Mouse (Mus musculus): Measurements from ENCODE around the gene Aph1a.
"Not testable (repeated sequence)": the region's sequence is repeated elsewhere in the genome, so short reads cannot be mapped to it uniquely, and the experiment has no call there.

Aph1a gene

GRCm38 (mm10) chr3:95884400-95884799 lies 9.4 kb upstream of the Aph1a start:
- in situ Hi-C loops (cut with MboI; ENCODE audit: low sequenced_read_pairs), result no loop called here

GRCm38 (mm10) chr3:95887596-95887995 lies 6.2 kb upstream of the Aph1a start:
- in situ Hi-C loops (cut with MboI; ENCODE audit: low sequenced_read_pairs), result no loop called here

- in situ Hi-C loops (cut with MboI; ENCODE audit: low sequenced_read_pairs), result no loop called here
Measured at GRCm38 (mm10) chr3:95889664-95890063, 4.1 kb upstream of the Aph1a start.

GRCm38 (mm10) chr3:95891211-95892065 lies 2.3 kb upstream of the Aph1a start, which contains the start of gene BC028528:
Gene BC028528 (minus strand): TSS chr3:95892005.
- in situ Hi-C loops (cut with MboI; ENCODE audit: low sequenced_read_pairs), result no loop called here

- in situ Hi-C loops (cut with MboI; ENCODE audit: low sequenced_read_pairs), result no loop called here
Measured at GRCm38 (mm10) chr3:95892066-95893052, 1.4 kb upstream of the Aph1a start.

- in situ Hi-C loops (cut with MboI; ENCODE audit: low sequenced_read_pairs), result no loop called here
Measured at GRCm38 (mm10) chr3:95893126-95893525, 643 bp upstream of the Aph1a start.

GRCm38 (mm10) chr3:95894317-95895160 lies 770 bp downstream of the Aph1a start:
- in situ Hi-C loops (cut with MboI; ENCODE audit: low sequenced_read_pairs), result no loop called here

GRCm38 (mm10) chr3:95895501-95895900 lies 1.7 kb downstream of the Aph1a start:
- in situ Hi-C loops (cut with MboI; ENCODE audit: low sequenced_read_pairs), result not testable (repeated sequence)

GRCm38 (mm10) chr3:95899800-95900524 lies 6.2 kb downstream of the Aph1a start:
- in situ Hi-C loops (cut with MboI; ENCODE audit: low sequenced_read_pairs), result no loop called here

GRCm38 (mm10) chr3:95901616-95902372 lies 8.0 kb downstream of the Aph1a start:
- in situ Hi-C loops (cut with MboI; ENCODE audit: low sequenced_read_pairs), result no loop called here

GRCm38 (mm10) chr3:95902373-95902625 lies 8.5 kb downstream of the Aph1a start:
- in situ Hi-C loops (cut with MboI; ENCODE audit: low sequenced_read_pairs), result no loop called here

- in situ Hi-C loops (cut with MboI; ENCODE audit: low sequenced_read_pairs), result no loop called here
Measured at GRCm38 (mm10) chr3:95902643-95903042, 8.9 kb downstream of the Aph1a start.

GRCm38 (mm10) chr3:95903753-95904502 lies 10.2 kb downstream of the Aph1a start:
- in situ Hi-C loops (cut with MboI; ENCODE audit: low sequenced_read_pairs), result no loop called here

GRCm38 (mm10) chr3:95904568-95904967 lies 10.8 kb downstream of the Aph1a start, which contains the start of gene Car14:
Gene Car14 (minus strand): TSS chr3:95904691.
- in situ Hi-C loops (cut with MboI; ENCODE audit: low sequenced_read_pairs), result no loop called here

- in situ Hi-C loops (cut with MboI; ENCODE audit: low sequenced_read_pairs), result no loop called here
Measured at GRCm38 (mm10) chr3:95905146-95905939, 11.6 kb downstream of the Aph1a start.

- in situ Hi-C loops (cut with MboI; ENCODE audit: low sequenced_read_pairs), result no loop called here
Measured at GRCm38 (mm10) chr3:95905940-95906492, 12.2 kb downstream of the Aph1a start.

GRCm38 (mm10) chr3:95906860-95907259 lies 13.1 kb downstream of the Aph1a start:
- in situ Hi-C loops (cut with MboI; ENCODE audit: low sequenced_read_pairs), result no loop called here

- in situ Hi-C loops (cut with MboI; ENCODE audit: low sequenced_read_pairs), result no loop called here
Measured at GRCm38 (mm10) chr3:95907613-95908012, 13.8 kb downstream of the Aph1a start.

All from CH12F3 (cell line).